Mouse (Mus musculus): ENCODE measurements at regions not wholly inside any gene's neighbourhood (a gene's known extent, or its start where the extent isn't known, plus 50 kb on each side); places are given as distances from the start of the nearest gene placed in this dataset.

GRCm38 (mm10) chr11:31783506-31784063 lies 88.4 kb upstream of the Cpeb4 start:
- TF ChIP-seq POLR2A (IDR thresholded peaks at IDR 0.05; ENCODE audit: control insufficient read depth, extremely low read depth, insufficient read depth, low read length, poor library complexity) (no peak), CTCF (IDR thresholded peaks at IDR 0.05; ENCODE audit: borderline replicate concordance, control insufficient read depth, extremely low read depth, insufficient read depth, low read length, poor library complexity) (no peak)
